Mouse (Mus musculus): Measurements from ENCODE around the gene Rae1.

Rae1 gene

GRCm38 (mm10) chr2:173050604-173051382 is 50.9 kb downstream of the Rae1 start:
- peak; percentile 41 for DNase-seq

DNA sequence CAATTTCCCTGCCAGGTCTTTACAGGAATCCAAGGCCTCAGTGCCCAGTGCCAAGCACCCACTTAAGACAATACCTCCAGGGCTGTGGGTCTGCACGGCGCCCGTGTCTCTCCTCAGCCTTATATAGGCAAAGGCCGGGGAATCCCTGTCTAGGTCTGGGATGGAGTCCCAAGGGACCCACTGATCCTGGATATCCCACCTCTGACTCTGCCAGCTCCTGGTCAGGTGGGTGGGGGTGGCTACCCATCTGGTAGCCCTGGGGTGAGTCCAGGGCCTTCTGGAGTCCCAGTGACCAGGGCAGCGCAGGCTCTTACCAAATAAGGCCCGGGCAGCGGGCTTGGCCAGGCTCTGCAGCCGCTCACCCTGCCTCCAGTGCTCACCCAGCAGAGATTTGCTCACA is 53.0 kb downstream of the Rae1 start:
- DNase-seq = peak; percentile 12

DNA sequence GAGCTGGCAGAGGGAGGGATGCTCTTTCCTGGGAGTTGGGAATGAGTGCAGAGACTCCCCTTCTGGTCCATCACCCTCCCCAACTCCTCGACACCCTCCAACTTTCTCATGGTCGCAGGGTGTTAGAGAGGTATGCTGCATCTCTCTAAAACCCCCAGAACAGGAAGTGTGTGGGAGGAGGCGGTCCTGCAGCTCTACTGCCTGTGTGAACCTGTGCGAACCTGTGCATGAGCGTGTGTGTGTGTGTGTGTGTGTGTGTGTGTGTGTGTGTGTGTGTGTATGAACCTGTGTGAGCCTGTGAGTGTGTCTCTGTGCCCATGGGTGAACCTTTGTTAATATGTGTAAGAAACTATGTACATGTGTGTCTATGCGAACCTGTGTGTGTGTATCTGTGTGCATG is 53.9 kb downstream of the Rae1 start:
- DNase-seq = peak; percentile 77

DNA sequence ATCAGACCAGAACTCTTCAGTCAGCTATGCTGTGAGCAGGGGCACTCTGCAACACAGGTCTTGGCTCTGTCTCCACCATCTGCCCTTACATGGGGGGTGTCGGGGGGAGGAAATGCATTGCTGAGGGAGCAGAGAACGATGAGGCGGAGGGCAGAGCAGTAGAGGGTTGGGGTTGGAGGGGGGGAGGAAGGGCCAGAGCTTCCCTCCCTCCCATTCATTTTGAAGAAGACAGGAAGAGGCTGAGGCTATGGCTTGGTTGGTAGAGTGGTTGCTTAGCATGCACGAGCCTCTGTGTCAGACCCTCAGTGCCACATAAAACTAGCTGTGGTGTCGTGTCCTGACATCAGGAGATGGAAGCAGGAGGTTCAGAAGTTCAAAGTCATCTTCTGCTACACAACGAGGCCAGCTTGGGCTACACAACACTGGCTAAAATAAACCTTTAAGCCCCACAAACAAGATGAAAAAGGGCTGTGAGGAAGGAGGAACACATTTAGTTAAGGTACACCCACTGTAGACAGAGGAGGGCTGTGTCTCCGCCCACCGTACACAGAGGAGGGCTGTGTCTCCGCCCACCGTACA is 56.5 kb downstream of the Rae1 start:
- DNase-seq = peak; percentile 55

- DNase-seq = peak; percentile 57
Measured at GRCm38 (mm10) chr2:173056882-173057315, 57.0 kb downstream of the Rae1 start.

DNA sequence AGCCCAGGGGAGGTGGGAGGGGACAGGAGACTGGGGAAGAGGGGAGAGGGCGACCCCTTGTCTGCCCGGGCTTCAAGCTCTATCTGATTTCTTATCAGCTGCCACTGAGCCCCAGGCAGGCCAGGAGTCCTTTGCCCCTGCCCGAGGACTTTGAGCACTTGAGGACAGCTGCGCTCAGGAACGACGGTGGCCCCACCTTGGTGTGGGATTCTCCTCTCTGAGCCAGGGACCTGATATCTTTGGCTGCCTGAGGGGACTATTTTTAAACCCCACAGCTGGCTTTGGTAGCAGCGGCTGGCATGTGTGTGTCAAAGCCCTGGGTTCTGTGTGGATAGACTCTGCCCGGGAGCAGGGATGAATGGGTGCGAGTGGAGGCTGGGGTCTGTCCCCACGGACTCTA is 57.7 kb downstream of the Rae1 start:
- peak; percentile 26 for DNase-seq

GRCm38 (mm10) chr2:173058263-173058662 is 58.3 kb downstream of the Rae1 start:
- peak; percentile 27 for DNase-seq

DNA sequence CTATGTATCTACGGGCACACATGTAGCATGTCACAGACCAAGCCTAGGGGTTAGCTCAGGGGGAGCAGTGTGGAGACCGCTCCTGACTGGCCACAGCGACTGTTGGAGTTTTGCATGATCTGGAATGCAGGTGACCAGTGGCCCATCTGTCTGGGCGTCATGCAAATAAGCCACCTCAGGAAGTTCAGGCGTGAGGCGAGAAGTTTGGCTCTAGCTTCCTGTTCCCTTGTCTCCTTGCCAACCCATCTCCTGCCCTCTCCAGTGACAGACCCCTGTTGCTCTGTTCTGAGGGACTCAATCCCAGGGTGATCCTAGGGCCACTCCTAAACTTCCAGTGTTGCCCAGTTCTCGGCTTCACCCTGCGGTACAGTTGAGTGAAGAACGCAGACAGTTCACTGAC is 60.5 kb downstream of the Rae1 start:
- DNase-seq = peak; percentile 20

- DNase-seq = peak; percentile 35
Measured at GRCm38 (mm10) chr2:173061443-173062351, 61.8 kb downstream of the Rae1 start.

GRCm38 (mm10) chr2:173063219-173063618 is 63.3 kb downstream of the Rae1 start:
- peak; percentile 34 for DNase-seq

- no peak for DNase-seq
Measured at GRCm38 (mm10) chr2:173064864-173065263, 64.9 kb downstream of the Rae1 start.
